Mouse (Mus musculus): ENCODE measurements around the gene Pef1.

Gene Pef1

DNA sequence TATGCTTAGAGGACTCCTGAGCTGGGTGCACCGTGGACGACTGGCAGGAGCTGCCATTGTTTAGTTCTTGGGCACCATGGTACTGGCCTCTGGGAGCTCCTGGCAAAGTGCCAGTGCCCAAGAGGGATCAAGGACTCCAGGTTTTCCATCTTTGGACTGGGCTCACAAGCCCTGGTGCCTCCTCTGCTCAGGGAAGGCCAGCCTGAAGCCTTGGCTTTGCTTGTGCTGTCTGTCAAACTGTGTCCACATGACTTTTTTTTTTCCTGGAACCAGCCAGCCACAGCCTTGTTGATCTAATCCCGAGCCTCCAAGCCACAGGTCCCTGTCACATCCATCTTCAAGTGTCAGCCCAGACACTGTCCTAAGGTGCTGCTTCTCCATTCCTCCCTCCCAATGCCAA is 39.4 kb downstream of the Pef1 start:
- no peak for DNase-seq

DNA sequence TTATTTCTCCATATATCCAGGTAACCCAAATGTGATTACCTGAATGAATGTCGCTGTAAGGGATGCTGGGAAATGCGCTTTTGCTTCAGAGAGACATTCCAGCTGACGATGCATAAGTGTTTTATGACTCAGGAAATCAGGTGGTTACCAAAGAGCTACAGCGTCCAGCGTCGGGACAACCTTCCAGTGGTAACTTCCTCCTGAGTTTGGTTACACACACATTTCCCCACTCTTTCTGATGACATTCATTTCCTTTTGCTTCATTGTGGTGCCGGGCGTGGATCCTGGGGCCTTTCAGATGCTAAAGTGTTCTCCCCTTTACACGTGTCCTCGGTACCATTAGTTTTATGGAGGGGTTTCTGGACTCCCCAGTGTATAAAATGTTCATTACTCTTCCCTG is 46.0 kb downstream of the Pef1 start:
- no peak for DNase-seq

DNA sequence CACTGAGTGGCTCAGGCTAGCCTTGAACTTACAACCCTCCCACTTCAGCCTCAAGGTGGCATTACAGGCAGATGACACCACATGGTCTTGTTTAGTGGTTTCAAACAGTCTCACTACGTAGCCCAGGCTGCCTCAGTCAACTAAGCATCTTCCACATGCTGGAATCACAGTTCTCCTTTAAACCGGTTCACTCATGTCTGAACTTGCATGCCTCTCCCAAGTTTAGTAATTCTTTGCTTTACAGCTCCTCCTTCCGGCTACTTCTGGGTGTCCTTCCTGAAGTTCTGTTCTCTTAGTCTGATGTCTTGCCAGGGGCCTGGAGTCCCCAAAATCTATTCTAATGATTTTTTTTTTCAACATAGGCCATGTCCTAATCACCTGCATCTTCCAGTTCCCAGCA is 51.9 kb downstream of the Pef1 start:
- no peak for DNase-seq

DNA sequence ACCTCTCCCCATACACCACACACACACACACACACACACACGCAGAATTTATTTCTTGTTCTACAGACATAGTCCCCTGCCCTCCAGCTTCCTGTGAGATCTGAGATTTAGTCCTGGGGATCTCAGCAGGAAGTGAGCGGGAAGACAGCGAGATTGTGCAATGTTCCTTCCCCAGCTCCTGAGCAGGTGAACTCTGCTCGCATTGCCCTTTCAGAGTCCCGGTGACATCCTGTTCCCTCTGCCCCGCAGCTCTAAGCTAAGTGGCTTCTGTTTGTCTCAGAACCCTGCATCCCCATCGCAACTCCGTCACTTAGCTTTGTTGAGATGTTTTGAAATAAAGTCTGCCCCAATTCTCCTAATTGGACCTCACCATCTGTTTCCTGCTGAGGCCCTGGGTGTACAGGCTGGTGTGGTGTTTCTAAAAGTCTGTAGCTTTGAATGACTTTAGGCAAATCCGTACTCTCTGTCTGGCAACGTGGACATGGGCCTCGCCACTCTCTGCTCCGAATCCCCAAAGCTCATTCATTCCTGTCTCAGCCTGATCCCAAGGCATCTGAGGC is 54.5 kb downstream of the Pef1 start:
- no peak for DNase-seq

DNA sequence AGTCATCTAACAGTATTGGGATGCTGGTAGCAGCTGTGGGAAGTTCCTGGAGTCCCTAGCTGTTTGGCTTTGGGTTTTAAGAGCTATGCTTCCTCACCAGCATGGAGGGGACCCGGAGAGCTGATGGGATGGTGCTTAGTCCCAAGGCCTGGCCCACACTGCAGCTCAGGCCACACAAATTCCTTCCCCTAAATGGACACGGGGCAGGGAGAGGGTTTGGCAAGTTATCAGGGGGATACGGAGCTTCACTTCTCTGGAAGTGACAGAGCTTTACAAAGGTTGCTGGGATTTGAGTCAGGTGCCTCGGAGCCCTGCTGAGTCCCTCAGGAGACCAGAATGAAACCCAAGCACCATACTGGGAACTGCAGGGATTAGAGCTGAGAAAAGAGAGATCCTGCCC is 59.0 kb downstream of the Pef1 start:
- DNase-seq: no peak

DNA sequence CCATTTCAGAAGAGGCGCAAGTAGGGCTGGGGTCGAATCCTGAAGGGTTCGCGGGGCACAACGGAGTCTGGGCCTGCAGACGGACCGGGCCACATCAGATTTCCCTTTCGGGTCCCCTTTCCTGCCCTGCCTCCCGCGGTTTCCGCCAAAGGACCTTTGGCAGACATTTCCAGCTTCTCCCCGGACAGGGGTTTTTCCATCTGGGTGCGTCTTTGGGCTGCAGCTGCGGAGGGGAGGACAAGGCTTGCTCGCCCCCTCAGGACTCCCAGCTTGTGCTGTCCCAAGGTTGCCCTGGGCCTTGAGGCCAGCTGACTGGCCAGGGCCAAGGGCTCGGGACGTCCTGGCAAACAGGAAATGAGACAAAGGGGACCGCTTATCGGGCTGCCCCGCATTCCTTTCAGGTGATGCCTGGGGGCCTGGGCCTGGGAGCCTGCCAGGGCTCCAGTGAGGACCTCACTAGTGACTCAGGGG is 61.1 kb downstream of the Pef1 start:
- DNase-seq: peak; percentile 66

DNA sequence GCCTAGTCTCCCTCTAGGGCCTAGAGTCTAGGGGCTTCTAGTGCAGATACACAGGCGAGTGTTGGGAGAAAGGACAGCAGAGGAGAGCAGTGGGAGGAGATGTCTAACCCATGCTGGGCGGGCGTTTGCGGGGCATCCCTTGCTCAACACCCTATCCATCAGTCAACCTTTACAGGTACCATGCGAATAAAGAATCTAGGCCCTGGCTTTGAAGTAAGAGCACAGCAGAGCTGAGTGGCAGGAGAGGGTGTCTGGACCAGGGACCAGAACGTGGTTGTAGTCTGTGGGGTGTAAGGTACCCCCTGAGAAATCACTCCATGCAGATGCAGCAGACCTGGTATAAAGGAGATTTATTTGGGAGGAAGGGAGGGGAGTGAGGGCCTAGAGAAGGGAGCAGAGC is 61.8 kb downstream of the Pef1 start:
- DNase-seq: no peak

DNA sequence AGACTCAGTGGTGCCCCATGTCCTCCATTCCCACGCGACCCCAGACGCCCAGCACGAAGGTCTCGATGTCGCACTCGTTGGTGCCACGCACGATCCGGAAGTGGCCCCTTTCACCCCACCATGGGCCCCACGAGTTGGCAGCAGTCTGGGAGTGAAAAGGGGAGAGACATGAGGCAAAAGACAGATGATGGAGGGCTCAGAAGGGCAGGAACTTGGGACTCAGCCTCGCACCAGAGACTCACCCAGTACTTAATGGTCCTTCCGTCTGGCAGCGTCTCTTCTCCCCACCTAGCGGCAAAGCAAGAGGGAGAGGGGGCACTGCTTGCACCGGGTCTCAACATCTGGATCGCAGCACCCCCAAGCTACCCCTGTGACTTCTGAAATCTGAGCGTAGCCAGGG is 63.7 kb downstream of the Pef1 start:
- DNase-seq: no peak

DNA sequence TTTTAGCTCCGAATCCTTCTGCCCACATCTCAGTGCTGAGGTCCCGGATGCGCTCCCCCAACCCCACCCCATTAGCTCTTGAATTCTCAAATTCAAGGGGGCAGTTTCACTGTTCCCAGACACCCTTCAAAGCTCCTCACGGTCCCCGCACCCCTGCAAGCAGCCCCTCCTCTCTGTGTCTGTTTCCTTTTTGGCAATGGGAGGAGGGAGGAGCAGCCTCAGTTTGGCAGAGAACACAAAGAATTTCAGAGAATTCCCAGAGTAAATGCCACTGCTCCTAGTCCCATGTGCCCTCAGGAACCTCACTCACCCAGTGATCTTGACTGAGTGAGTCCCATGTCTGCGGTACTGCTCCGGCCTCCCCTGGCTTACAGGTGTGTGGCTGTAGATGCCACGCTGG is 64.2 kb downstream of the Pef1 start:
- no peak for DNase-seq

DNA sequence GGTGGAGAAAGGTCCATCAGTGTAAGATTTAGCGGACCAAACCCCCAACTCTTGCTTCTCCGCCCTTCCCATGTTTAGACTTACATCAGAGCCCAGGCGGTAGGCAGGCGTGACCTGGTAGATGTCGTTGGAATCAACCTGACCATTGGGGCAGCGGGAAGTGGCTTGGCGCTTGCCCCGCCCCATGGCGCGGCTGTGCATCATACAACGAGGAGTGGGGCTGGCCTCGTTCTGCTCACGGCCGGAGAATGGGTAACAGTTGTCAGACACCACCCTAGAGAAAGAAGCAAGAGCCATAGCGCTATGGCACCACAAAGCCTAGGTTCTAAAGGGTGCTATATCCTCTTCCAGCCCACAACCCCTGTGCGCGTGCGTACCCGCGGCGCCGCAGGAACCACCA is 65.0 kb downstream of the Pef1 start:
- DNase-seq: no peak

DNA sequence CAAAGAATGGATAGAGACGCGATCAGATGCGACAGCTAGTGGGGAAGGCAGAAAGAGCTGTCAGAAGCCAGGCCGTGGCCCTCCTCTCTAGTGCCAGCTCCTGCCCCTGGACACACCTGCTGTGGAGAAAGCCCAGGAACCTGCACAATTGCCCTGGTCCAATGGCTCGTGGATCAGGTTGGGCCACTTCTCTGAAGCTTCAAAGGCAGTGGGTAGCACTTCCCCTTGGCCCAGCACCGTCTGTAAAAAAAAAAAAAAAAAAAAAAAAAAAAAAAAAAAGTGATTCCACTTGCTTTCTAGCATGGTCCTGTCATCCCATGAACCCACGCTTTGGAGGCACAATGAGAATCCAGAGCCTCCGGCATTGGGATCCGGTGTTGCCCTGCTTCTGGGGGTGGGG is 65.5 kb downstream of the Pef1 start:
- no peak for DNase-seq

DNA sequence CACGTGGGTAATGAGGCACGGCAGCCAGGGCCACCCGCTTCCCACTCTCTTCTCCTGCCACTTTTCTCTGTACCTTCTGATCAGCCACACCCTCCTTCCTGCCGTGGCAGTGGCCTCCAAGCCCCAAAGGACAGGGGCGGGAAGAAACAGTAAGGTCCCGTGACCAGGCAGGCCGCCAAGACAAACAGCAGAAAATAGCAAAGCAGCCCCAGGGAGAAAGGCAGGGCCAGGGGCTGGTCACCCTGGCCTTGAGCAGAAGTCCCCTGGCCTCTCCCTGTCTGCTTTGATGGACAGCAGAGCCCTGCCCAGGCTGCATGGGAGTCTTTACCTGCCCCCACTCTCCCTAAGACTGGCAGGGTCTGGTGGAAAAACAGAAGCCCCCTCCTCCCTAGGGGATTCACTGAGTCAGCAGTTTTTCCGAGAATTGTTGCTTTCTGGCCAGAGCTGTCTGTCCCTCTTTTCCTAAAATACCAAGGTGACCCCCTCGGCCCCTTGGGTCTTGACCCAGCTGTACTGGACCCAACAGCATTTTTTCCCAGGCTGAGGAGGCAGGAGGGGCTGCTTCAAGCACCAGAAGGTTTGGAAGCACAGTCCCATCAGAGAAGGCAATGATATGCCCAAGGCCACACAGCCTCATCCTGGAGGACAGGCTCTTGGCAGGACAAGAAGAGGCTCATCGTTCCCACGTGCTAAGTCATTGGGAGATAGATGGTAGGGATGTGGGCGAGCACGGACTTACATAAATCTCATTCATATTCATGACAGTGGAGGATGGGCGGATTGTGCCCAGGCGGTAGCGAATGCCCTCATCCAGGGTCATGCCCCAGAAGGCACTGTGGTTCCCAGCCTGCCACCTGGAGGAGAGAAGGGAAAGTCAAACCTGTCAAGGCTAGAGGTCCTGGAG is 66.2 kb downstream of the Pef1 start:
- peak; percentile 92 for DNase-seq

DNA sequence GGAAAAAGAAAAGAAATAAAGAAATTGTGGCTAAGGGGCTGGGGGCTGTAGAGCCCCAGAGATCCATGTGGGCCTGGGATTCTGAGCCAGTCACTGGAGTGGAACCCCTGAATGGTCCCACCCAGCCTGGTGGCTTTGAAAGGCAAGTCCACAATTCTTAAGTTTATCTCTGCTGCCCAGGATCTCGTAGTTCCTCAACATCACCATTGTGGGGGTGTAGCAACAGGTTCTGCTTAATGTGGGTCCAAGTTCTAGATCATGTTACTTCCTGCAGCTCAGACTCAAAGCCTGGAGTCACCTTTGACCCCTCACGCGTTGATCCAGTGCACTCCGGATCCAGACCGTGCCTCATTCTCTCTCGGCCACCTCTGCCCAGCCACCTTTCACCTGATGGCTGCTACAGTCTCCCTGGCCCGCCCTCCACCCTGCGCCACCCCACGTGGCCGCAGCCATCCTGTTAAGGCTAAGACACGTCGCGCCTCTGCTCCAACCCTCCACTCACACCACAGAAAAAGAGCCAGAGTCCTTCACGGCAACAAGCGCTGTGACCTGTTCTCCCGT is 67.1 kb downstream of the Pef1 start:
- no peak for DNase-seq

DNA sequence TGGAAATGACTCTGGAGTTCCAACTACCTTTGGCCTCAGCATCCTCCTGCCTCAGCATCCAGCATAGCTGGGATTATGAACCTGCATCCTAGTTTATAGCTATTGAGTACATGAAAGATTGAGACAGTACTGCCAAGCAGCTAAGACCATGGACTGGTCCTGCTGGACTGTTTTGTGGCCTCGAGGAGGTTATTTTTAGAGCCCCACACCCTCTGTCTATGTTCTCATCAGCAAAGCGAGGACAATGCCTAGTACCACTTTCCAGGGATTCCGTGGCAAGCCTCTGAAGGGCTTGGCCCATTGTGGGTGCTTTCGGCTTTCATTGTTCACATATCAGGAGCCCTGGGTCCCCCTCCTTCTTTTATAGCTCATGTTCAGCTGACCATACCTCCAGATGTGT is 68.0 kb downstream of the Pef1 start:
- no peak for DNase-seq

DNA sequence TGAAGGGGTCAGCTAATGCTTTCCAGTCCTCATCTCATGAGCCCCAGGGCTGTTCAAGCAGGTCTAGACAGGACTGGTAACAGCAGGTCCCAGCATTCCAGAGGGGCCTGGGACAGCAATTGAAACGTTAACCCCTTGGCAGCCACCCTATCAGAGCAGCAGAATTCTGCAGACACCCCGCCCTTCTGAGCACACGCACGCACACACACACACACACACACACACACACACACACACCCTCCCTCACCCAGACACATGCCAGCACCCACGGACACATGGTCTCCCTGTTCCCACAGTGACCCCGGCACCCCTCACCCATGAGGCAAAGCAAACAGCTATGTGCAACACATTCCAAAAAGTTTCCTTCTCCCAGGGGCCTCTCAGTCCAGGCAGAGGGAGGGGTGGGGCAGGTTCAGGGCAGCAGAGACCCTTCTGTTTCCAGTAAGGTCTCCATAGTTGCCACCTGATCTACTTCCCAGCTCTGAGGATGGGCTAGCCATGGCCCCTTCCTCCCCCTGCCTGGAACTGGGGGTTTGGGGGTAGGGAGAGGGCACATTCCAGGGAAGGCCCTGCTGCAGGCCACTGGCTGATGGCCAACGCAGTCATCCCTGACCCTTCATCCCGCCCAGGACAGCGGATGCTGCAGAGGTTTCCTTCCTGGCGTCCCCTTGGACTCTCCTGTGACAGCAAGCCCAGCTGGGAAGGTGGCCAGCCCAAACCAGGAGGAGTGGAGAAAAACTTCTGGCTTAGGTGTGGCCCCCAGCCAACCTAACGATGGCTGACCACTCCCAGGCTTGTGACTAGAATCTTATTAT is 69.8 kb downstream of the Pef1 start:
- peak; percentile 66 for DNase-seq

DNA sequence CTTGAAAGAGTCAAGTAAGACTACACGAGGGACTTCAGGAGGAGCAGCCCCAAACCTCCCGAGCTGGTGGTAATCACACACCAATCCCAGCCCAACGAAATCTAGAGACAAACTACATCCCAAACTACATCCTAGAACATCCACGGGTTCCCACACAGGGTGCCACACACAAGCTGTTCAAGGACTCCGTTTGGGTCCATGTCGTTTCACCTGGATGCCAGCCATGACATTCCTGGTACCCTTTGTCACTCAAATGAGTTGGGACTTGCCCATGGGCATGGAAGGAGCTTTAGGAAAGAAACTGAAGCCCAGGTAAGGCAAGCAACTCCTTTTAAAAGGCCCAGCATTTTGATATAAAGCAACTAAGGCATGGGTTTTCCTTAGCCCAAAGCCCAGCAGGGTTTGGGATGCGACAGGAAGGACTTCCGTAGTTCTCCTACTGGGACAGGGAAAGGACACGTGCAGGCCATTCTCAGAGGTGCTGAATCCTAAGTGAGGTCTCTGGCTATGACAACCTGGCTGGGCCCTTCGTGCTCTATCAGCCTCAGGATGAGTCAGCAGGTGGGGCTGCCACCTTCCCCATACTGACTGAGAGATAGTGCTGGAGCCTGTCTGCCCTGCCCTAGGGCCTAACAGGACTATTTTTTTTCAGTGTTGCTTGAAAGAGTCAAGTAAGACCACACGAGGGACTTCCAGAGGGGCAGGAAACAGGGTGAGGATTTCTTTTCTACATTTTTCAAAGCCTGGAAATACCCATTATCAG is 70.9 kb downstream of the Pef1 start:
- DNase-seq: no peak

DNA sequence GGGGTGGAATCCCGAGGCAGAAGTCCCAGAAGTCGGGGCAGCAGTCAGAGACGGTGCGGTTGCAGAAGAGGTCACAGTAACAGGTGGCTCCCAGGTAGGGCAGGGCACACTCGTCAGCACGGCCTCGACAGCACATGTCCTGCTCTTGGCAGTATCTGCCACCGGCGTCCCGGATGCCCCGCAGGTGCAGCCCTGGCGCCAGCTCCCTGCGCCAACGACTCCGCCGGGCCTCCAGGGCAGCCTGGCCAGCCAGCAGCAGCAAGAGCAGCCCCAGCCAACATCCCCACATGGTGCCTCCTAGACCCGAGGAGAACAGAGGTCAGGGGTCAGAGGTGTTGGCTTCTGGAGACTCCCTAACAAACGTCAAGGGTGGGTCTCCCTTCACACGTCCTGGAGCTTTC is 71.6 kb downstream of the Pef1 start:
- no peak for DNase-seq

DNA sequence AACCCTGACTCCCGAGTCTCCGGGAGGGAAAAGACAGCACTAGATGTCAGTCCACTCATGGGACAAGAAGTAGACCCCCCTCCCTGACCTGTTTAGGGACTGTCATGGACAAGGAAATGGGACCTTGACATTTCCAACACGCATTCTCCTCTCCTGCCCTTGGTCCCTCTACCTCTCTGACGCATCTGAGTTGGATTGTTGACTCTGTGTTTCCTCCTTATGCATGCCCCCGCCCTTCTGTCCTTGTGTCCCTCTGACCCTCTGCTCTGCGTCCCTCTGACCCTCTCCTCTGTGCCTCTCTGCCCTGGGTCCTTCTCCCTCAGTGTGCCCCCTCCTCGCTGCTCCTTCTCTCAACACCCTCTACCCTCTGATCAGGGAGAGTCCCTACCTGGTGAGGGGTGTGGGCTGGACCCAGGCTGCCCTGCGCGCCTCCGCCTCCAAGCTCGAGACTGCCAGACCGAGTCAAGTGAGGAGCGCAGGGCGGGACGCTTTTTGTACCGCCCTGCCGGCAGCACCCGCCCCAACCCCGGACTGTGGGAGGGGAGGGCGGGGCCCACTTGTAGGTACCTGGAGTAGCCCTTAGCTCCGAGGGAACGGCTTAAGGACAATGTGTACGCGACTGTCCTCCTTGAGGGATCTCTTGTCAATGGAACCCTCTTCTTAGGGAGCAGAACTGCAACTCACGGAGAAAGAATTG is 72.1 kb downstream of the Pef1 start:
- DNase-seq: peak; percentile 78

DNA sequence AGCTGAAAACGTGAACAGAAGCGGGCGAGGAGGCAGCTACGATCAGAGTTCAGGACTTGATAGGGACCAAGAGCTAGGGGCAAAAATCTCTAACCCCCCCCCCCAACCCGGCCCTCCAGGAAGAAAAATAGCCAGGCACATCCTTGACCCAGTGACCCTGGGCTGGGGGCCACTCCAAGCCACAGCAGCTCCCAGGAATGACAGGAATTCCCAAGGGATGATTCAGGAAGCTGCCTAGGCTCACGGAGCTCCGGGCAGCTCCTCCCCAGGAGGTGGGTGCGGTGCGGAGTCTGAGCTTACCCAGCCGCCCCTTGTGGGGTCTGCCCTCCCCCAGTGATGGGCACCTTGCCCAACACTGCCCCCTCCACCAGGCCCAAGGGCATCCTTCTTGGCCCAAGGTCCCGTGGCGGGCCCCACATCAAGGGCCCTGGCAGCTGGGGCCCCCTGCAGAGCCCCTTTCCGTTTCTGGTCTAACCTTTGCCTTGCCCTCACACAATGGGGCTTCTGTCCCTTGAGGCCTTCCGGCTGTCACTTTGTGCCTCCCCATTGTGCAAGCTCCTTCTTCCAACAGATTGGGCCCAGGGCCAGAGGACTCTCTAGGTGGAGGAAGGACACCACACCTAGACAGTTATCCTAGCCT is 72.8 kb downstream of the Pef1 start, which contains the start of gene Tinagl1:
Gene Tinagl1 (minus strand): TSS at position 51 of the 640 bp plus-strand sequence.
- DNase-seq: peak; percentile 54

DNA sequence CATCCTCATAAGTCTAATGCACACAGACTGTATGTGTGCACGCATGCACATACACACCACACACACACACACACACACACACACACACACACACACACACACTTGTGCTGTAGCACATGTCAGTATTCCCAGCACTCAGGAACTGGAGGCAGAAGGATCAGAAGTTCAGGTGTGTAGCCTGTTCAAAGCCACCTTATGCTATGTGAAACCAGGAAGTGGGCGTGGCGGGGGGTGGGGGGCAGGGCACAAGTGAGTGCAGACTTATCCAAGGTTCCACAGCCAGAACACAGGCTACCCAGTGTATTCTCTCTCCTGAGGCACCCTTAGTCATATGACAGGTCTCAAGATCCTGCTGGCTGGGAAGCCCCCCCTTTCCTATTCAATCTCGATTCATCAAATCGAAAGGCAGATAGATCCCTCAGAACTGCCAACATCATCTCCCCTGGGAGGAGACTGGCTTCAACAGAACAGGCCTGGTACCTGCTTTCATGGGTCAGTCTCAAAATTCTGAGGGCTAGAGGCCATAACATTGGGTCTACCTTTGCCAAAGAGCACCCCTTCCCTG is 73.9 kb downstream of the Pef1 start:
- DNase-seq: no peak

DNA sequence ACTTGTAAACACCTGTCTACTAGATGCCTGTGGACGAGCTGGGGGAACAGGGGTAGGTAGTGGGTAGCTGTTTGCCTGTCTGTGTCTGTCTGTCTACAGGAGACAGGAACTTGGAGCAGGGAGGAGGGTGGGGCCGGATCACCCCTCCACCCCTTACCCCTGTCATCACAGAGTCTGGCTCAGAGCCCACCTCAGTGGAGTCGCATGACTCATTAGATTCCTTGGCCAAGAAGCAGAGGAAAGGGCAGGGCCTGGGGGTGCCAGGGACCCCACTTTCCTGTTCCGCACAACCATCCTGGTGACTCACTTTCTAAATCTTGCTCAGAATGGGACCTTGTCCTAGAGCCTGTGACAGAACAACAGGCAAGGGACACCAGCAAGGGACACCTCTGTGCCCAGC is 74.7 kb downstream of the Pef1 start:
- DNase-seq: peak; percentile 66

All from lung, postnatal 14 days (tissue).